Mouse (Mus musculus) C2C12 (cell line): Measurements from ENCODE around the gene Srrm1. TPM values are rescaled to one million over a fixed set of nuclear protein-coding genes. Genes with fewer than 3 reads are reported as not detected.

Experiments
- H3K27me3 ChIP-seq: one replicate; pipeline ENCODE4 v1.6.1; 2011; ENCODE audit not compliant: control insufficient read depth, insufficient read depth, insufficient read length
- H3K36me3 ChIP-seq: one replicate; pipeline ENCODE4 v1.6.1; 2011; ENCODE audit not compliant: control insufficient read depth, insufficient read depth
- H3K4me3 ChIP-seq: one replicate; pipeline ENCODE4 v1.5.1; 2011; ENCODE audit warnings: mild to moderate bottlenecking, control low read depth; ENCODE audit not compliant: poor library complexity, insufficient read depth, severe bottlenecking
- H3K79me2 ChIP-seq: one replicate; pipeline ENCODE4 v1.6.1; 2011; ENCODE audit not compliant: control insufficient read depth, insufficient read depth
- H3K79me3 ChIP-seq: one replicate; pipeline ENCODE4 v1.6.1; 2011; ENCODE audit warnings: low read depth, control low read depth
- H3ac ChIP-seq: one replicate; pipeline ENCODE3; 2011; ENCODE audit warnings: low read depth; ENCODE audit not compliant: control insufficient read depth, insufficient read length
- CEBPB ChIP-seq: IDR thresholded peaks from one replicate; pipeline ENCODE4 v1.6.1; 2011; ENCODE audit warnings: low read depth, mild to moderate bottlenecking, control low read depth, moderate library complexity
- CTCF ChIP-seq: IDR thresholded peaks from one replicate; pipeline ENCODE4 v1.5.1; 2011; ENCODE audit not compliant: control insufficient read depth, insufficient read depth, insufficient read length
- FOSL1 ChIP-seq: IDR thresholded peaks from one replicate; pipeline ENCODE4 v1.8.0; 2011; ENCODE audit warnings: mild to moderate bottlenecking, low read length; ENCODE audit not compliant: poor library complexity, insufficient read depth, severe bottlenecking
- MAX ChIP-seq: IDR thresholded peaks from one replicate; pipeline ENCODE4 v1.6.1; 2011; ENCODE audit warnings: mild to moderate bottlenecking, control low read depth
- MYOD1 ChIP-seq: IDR thresholded peaks from one replicate; pipeline ENCODE4 v1.6.1; 2011; ENCODE audit warnings: low read depth; ENCODE audit not compliant: control insufficient read depth, insufficient read length
- MYOG ChIP-seq: IDR thresholded peaks from one replicate; pipeline ENCODE4 v1.6.1; 2011; ENCODE audit not compliant: control insufficient read depth, insufficient read length; ENCODE audit errors: extremely low read depth
- USF1 ChIP-seq: IDR thresholded peaks from one replicate; pipeline ENCODE4 v1.6.1; 2011; ENCODE audit warnings: low read depth, mild to moderate bottlenecking, control low read depth, moderate library complexity
- polyA plus RNA-seq: library from polyadenylated mRNA; unstranded; fragments of >200 nt; fragmentation: generic; extraction: Trizol; gene quantifications from one replicate; pipeline ENCODE4 v1.2.1, GENCODE M21; 2012; ENCODE audit warnings: missing spikeins

Srrm1 gene
- polyA plus RNA-seq, 1 experiment, result 62.6 TPM

DNA sequence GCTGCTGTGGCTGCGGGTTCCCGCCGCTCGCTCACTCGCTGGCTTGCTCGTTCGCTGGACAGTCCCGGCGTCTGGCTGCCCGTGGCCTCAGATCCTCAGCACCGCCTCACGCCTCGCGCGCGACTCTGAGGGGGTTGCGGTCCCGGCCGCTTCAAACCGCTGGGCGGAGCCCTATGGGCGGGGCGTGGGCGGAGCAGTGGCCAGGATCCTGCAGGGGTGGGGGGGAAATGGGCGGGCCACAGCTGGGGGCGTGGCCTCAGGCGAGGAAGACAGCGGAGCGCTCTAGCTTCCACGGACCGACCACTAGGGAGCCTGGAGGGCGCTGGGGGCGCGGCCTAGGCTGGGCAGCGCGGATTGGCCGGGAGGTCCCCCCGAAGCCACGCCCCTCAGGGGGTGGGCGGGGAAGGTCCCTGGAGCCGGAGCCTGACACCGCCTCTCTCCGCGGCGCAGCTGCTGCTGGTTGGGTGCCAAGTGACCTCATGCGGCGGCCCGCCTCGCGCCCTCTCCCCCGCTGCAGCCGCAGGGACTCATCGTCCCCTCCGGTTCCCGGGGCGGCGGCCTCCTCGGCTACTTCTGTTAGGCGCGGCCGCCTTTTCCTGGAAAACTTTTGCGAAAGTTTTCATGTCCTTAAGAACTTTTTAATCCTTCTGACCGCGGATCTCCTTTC is 80.3 kb downstream of the Srrm1 start, which contains the start of gene Clic4:
TSS of gene Clic4 (minus strand) at position 175 of the 667 bp plus-strand sequence.
- peaks cover 47% of the 10 kb centered on the region for H3K79me2 ChIP-seq
- H3ac ChIP-seq, result peak within 1 kb of the TSS; percentile 88
- no peaks in the 10 kb centered on the region for H3K27me3 ChIP-seq
- H3K79me3 ChIP-seq, result peaks cover 43% of the 10 kb centered on the region
- no peak for TF ChIP-seq MYOG
- no peak for TF ChIP-seq CTCF
- TF ChIP-seq MYOD1, result peak; percentile 74
- TF ChIP-seq USF1, result no peak
- peak; percentile 67 for TF ChIP-seq MAX
- peaks cover 31% of the 10 kb centered on the region for H3K36me3 ChIP-seq
- H3K4me3 ChIP-seq, result peak within 1 kb of the TSS; percentile 76

DNA sequence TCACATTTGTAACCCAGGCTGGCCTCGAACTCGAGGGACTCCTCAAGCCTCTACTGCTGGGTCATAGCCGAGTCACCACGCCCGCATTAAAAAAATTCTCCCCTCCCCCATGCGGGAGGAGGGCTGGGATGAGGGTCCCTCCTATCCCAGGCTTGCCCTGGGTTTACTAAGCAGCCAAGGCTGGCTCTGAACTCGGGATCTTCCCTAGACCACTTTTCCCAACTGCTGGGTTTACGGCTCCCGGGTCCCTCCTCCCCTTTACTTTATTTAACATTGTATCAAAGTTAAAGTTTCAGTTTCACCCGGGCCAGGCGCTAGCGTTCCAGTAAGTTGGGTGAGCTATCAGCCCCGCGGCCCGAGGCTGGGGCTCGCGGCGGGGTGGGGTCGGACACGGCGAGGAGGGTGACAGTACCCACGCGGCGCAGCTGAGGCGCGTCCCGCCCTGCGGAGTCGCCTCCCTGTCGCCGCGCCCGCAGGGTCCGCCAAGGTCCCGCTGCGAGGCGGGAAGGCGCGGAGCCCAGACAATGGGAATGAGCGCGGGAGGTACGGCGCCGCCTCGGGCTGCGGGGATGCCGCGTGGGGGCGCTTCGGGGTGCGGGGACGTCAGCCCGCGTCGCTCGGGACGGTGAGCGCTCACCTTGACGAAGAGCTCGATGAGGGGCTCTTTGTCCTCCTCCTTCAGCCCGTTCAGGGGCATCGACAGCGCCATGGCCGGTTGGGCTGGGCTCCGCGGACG is 81.1 kb downstream of the Srrm1 start:
- H3K79me3 ChIP-seq, result peaks cover 50% of the 10 kb centered on the region
- no peaks in the 10 kb centered on the region for H3K27me3 ChIP-seq
- H3K36me3 ChIP-seq, result peaks cover 36% of the 10 kb centered on the region
- H3K79me2 ChIP-seq, result peaks cover 54% of the 10 kb centered on the region
- peak overlapping the region; percentile 88 for H3ac ChIP-seq
- peak overlapping the region; percentile 76 for H3K4me3 ChIP-seq
- TF ChIP-seq MYOD1, result no peak
- TF ChIP-seq MAX, result peak; percentile 43
- TF ChIP-seq MYOG, result no peak
- peak; percentile 41 for TF ChIP-seq CTCF
- TF ChIP-seq FOSL1, result no peak
- no peak for TF ChIP-seq CEBPB
- no peak for TF ChIP-seq USF1

DNA sequence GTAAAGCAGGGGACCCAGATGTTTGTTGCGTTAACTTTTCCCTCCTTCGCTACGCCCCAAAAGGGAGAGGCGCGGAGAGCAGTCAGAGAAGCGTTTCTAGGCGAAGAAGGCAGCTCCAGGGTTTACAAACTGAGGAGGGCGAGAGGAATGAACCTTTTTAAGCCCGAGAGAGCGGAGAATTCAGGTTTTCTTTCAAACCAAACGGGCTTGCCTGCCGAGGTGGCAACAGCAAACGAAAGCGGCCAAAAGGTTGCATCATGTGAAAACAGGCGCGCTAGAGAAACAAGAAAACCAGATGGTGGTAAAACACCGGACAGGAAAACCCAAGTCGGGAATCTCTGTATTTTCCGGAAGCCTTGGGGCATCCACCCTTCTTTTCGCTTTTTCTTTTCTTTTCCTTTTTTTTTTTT is 81.7 kb downstream of the Srrm1 start:
- H3K4me3 ChIP-seq, result peak overlapping the region; percentile 76
- peaks cover 60% of the 10 kb centered on the region for H3K79me2 ChIP-seq
- TF ChIP-seq MYOD1 (no peak), CTCF (no peak), CEBPB (peak; percentile 66)
- no peaks in the 10 kb centered on the region for H3K27me3 ChIP-seq
- peaks cover 56% of the 10 kb centered on the region for H3K79me3 ChIP-seq
- peak overlapping the region; percentile 88 for H3ac ChIP-seq
- H3K36me3 ChIP-seq, result peaks cover 40% of the 10 kb centered on the region

Other genes starting within 250 kb of the Srrm1 start
- gene Runx3, start 232.7 kb downstream of the Srrm1 start, polyA plus RNA-seq, result 19.5 TPM
- gene Clic4, start 80.5 kb downstream of the Srrm1 start, polyA plus RNA-seq, result 139 TPM
- 0.02 TPM for gene Ncmap, start 44.9 kb upstream of the Srrm1 start, polyA plus RNA-seq
- 9.2 TPM for gene Rcan3, start 80.5 kb upstream of the Srrm1 start, polyA plus RNA-seq
- 0.01 TPM for gene Stpg1, start 141.5 kb upstream of the Srrm1 start, polyA plus RNA-seq
- 0.91 TPM for gene Nipal3, start 141.7 kb upstream of the Srrm1 start, polyA plus RNA-seq
- gene Grhl3, start 220.3 kb upstream of the Srrm1 start, polyA plus RNA-seq, result 0.49 TPM